Mouse (Mus musculus) midbrain, embryonic 14.5 days (tissue): ENCODE data around the gene Rcn3. TPM values are rescaled to one million over a fixed set of nuclear protein-coding genes. Genes with fewer than 3 reads are reported as not detected.

Source experiments
- ATAC-seq: fragments of 200-750 bp; cut with Nextera tagmentation; 2 replicates; pipeline ENCODE4 v1.8.0; 2017; ENCODE audit warnings: moderate number of reproducible peaks, moderate library complexity; ENCODE audit not compliant: low FRiP score, low TSS enrichment
- DNase-seq: peaks from one replicate; pipeline ENCODE4 v3.0.0-alpha.2; 2015
- H3K27ac ChIP-seq: fragments of 300-500 bp; sonication (generic); replicated peaks from 2 replicates; pipeline ENCODE4 v1.5.1; 2014; ENCODE audit warnings: mild to moderate bottlenecking, low read depth, low read length, moderate library complexity
- H3K27me3 ChIP-seq: fragments of 300-500 bp; sonication (generic); 2 replicates; pipeline ENCODE4 v1.6.1; 2014; ENCODE audit warnings: low read length, control low read depth, mixed read lengths; ENCODE audit not compliant: control insufficient read depth, insufficient read depth
- H3K36me3 ChIP-seq: fragments of 300-500 bp; sonication (generic); 2 replicates; pipeline ENCODE4 v1.6.1; 2014; ENCODE audit warnings: low read length, control low read depth; ENCODE audit not compliant: control insufficient read depth, insufficient read depth
- H3K4me1 ChIP-seq: fragments of 300-500 bp; sonication (generic); 2 replicates; pipeline ENCODE4 v1.6.1; 2014; ENCODE audit warnings: mild to moderate bottlenecking, antibody characterized with exemption, low read length, control low read depth; ENCODE audit not compliant: control insufficient read depth, insufficient read depth
- H3K4me2 ChIP-seq: fragments of 300-500 bp; sonication (generic); 2 replicates; pipeline ENCODE4 v1.6.1; 2014; ENCODE audit warnings: mild to moderate bottlenecking, low read length, moderate library complexity
- H3K4me3 ChIP-seq: fragments of 300-500 bp; sonication (generic); replicated peaks from 2 replicates; pipeline ENCODE4 v1.5.1; 2014; ENCODE audit warnings: low read depth, low read length
- H3K9ac ChIP-seq: fragments of 300-500 bp; sonication (generic); replicated peaks from 2 replicates; pipeline ENCODE4 v1.6.1; 2014; ENCODE audit warnings: mild to moderate bottlenecking, low read length, moderate library complexity
- H3K9me3 ChIP-seq: fragments of 300-500 bp; sonication (generic); 2 replicates; pipeline ENCODE4 v1.6.1; 2016; ENCODE audit warnings: low read length, control low read depth, mixed read lengths; ENCODE audit not compliant: control insufficient read depth
- WGBS: fragments of 180-500 bp; shearing (Covaris S2); extraction: QIAGEN DNeasy Blood & Tissue Kit; methylation state at CpG from one replicate; pipeline ENCODE4 v1.1.7; 2014; 5-methylcytosine and 5-hydroxymethylcytosine counted together
- polyA plus RNA-seq: library from polyadenylated mRNA; unstranded; fragments of >200 nt; fragmentation: Nextera tagmentation; extraction: Ambion mirVana; gene quantifications from 2 replicates; pipeline ENCODE4 v1.2.1, GENCODE M21; 2014

The Rcn3 gene
- polyA plus RNA-seq, 1 experiment from 2014 or later: 59.3 TPM

DNA sequence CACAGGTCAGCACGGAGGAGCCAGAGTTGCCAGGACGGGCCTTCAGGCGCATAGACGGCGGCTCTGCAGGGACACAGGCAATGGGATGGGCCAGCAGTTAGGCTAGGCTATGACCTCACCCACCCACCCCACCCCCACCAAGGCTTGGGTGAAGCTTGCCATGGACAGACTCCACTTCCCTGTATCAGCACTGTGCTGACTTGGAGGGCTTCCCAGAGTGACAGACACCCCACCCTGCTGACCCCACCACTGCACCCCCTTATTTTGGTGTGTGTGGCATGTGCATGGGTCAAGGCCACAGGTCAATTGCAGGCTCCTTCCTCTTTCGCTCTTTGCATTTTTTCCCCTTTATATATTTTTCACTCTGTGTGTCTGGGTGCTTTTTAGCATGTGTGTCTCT is 3.3 kb upstream of the Rcn3 start:
- Histone ChIP-seq H3K4me2 (no peak overlapping the region), H3K9ac (no peak overlapping the region), H3K27me3 (no peaks in the 10 kb centered on the region), H3K36me3 (no peaks in the 10 kb centered on the region), H3K4me1 (0 out of 2 replicates have a peak, but pooled peaks cover 3% of the 10 kb centered on the region), H3K9me3 (no peaks in the 10 kb centered on the region), H3K27ac (no peak overlapping the region), H3K4me3 (no peak overlapping the region)
- DNase-seq (no peak), ATAC-seq (no peak)
- WGBS: 84% methylated on average over 6 of the region's 6 CpGs

DNA sequence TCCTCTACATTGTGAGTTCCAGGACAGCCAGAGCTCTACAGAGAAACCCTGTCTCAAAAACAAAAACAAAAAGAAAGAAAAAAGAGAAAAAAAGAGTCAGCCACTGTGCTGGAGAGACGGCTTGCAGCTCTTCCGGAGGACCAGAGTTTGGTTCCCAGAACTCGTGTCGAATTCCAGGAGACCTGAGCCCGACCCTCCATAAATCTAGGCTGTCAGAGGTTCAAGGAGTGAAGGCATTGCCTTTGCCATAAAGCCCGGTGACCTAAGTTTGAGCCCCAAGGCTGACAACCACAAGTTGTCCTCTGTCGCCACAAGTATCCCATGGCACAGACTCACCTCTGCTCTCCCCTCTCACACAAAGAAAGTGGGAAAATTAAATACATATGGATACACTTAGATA is 2.1 kb upstream of the Rcn3 start:
- H3K27me3 ChIP-seq: no peaks in the 10 kb centered on the region
- WGBS: 81% methylated on average over 7 of the region's 7 CpGs
- no peaks in the 10 kb centered on the region for H3K9me3 ChIP-seq
- H3K4me1 ChIP-seq: 0 out of 2 replicates have a peak, but pooled peaks cover 3% of the 10 kb centered on the region
- no peaks in the 10 kb centered on the region for H3K36me3 ChIP-seq
- no peak overlapping the region for H3K27ac ChIP-seq
- H3K4me2 ChIP-seq: no peak overlapping the region
- H3K9ac ChIP-seq: no peak overlapping the region
- ATAC-seq (no peak), DNase-seq (no peak)
- no peak overlapping the region for H3K4me3 ChIP-seq

DNA sequence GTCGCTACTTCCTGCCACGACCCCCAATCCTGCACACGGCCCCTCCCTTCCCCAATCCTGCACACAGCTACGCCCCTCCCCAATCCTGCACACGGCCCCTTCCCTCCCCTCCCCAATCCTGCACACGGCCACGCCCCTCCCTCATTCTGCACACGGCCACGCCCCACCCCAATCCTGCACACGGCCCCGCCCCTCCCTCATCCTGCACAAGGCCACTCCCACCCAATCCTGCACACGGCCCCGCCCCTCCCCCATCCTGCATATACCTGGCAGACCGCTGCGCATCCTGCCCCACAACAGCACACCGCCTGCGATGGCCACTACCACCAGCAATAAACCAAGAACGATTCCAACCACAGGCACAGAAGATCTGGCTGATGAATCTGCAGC is 1.5 kb upstream of the Rcn3 start:
- Histone ChIP-seq H3K9me3 (no peaks in the 10 kb centered on the region), H3K4me1 (0 out of 2 replicates have a peak, but pooled peaks cover 3% of the 10 kb centered on the region), H3K27me3 (no peaks in the 10 kb centered on the region), H3K4me2 (no peak overlapping the region), H3K9ac (no peak overlapping the region), H3K4me3 (no peak overlapping the region), H3K36me3 (no peaks in the 10 kb centered on the region), H3K27ac (no peak overlapping the region)
- WGBS: 35% methylated on average over 18 of the region's 18 CpGs
- DNase-seq: no peak
- ATAC-seq: no peak

GRCm38 (mm10) chr7:45092828-45093515 is 951 bp upstream of the Rcn3 start:
- H3K9ac ChIP-seq: no peak overlapping the region
- ATAC-seq: no peak
- H3K9me3 ChIP-seq: no peaks in the 10 kb centered on the region
- H3K27ac ChIP-seq: no peak overlapping the region
- WGBS: 70% methylated on average over 12 of the region's 12 CpGs
- no peaks in the 10 kb centered on the region for H3K27me3 ChIP-seq
- H3K36me3 ChIP-seq: no peaks in the 10 kb centered on the region
- H3K4me3 ChIP-seq: no peak overlapping the region
- no peak for DNase-seq
- H3K4me2 ChIP-seq: no peak overlapping the region
- 0 out of 2 replicates have a peak, but pooled peaks cover 3% of the 10 kb centered on the region for H3K4me1 ChIP-seq

DNA sequence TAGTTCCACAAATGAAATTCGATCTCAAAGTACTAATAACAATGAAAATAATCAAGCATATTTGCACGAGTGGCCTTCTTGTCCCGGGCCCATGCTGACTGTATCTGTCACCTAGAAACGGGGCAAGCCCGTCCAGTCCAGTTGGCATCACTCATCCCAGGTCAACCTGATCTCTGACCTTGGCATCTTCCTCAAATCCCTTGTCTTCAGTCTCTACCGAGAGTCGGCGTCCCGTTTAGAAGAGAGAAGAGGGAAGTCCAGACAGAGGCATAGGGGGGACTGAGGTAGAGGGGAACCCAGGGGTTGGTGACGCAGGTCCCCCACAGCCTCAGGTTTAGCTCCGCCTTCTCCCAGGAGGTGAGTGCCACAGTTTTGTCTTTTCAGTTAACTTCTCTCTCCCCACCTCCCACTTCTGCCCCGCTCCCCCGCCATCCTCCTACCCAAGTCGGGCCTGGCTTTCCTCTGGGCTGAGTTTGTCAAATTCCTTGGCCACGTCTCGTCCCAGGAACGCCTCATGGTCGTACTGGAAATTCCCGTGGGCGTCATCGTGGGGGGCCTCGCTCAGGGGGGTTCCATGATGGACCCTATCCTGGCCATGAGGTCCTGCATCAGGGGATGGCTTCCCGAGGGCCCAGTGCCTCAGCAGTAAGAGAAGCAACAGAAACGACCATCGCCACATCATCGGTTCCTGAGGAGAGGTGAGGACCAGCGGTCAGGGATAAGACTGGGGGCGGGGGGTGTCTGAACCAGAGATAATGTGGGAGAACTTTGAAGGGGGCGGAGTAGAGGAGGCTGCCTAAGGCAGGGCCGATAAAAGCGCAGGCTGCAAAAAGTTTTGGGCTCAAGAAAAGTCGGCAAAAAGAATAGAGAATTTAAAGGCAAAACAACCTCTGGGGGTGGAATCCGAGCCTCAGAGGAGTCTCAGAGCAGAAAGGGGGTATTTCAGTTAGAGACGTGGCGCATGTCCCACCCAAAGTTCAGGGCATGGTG is 725 bp downstream of the Rcn3 start:
- peak; percentile 19 for DNase-seq
- H3K9ac ChIP-seq: peak overlapping the region; percentile 45
- H3K27me3 ChIP-seq: no peaks in the 10 kb centered on the region
- H3K9me3 ChIP-seq: no peaks in the 10 kb centered on the region
- H3K36me3 ChIP-seq: peaks cover 4% of the 10 kb centered on the region
- 17% methylated on average over 35 of the region's 35 CpGs for WGBS
- H3K4me3 ChIP-seq: peak overlapping the region; percentile 39
- peak overlapping the region; percentile 64 for H3K4me2 ChIP-seq
- H3K27ac ChIP-seq: no peak overlapping the region
- 0 out of 2 replicates have a peak, but pooled peaks have one; percentile 14 for ATAC-seq
- H3K4me1 ChIP-seq: 0 out of 2 replicates have a peak, but pooled peaks cover 3% of the 10 kb centered on the region

- Histone ChIP-seq H3K4me3 (no peak overlapping the region), H3K4me2 (no peak overlapping the region)
Measured at GRCm38 (mm10) chr7:45090251-45090977, 1.6 kb downstream of the Rcn3 start.

GRCm38 (mm10) chr7:45088597-45088996 is 3.4 kb downstream of the Rcn3 start:
- DNase-seq (no peak), ATAC-seq (no peak)
- H3K4me2 ChIP-seq: no peak overlapping the region
- no peak overlapping the region for H3K9ac ChIP-seq
- no peaks in the 10 kb centered on the region for H3K9me3 ChIP-seq
- H3K4me1 ChIP-seq: 0 out of 2 replicates have a peak, but pooled peaks cover 3% of the 10 kb centered on the region
- H3K27me3 ChIP-seq: no peaks in the 10 kb centered on the region
- no peak overlapping the region for H3K27ac ChIP-seq
- peaks cover 7% of the 10 kb centered on the region for H3K36me3 ChIP-seq
- WGBS: 94% methylated on average over 17 of the region's 17 CpGs
- no peak overlapping the region for H3K4me3 ChIP-seq

More at GRCm38 (mm10) chr7:45090251-45090977, 1.6 kb downstream of the Rcn3 start:
- no peak overlapping the region; the same call in 1 of the 2 replicates for H3K9ac ChIP-seq
- H3K27ac ChIP-seq: no peak overlapping the region
- ATAC-seq (no peak), DNase-seq (no peak)
- H3K36me3 ChIP-seq: peaks cover 7% of the 10 kb centered on the region
- 0 out of 2 replicates have a peak, but pooled peaks cover 3% of the 10 kb centered on the region for H3K4me1 ChIP-seq
- H3K9me3 ChIP-seq: no peaks in the 10 kb centered on the region
- WGBS: 83% methylated on average over 13 of the region's 13 CpGs
- H3K27me3 ChIP-seq: no peaks in the 10 kb centered on the region

GRCm38 (mm10) chr7:45086084-45086483 is 5.9 kb downstream of the Rcn3 start:
- no peak for ATAC-seq
- H3K27ac ChIP-seq: no peak overlapping the region
- WGBS: 81% methylated on average over 4 of the region's 4 CpGs

More at GRCm38 (mm10) chr7:45086084-45086483, 5.9 kb downstream of the Rcn3 start:
- no peak for DNase-seq
- H3K4me2 ChIP-seq: no peak overlapping the region
- H3K4me1 ChIP-seq: no peaks in the 10 kb centered on the region
- H3K9me3 ChIP-seq: no peaks in the 10 kb centered on the region
- H3K9ac ChIP-seq: no peak overlapping the region
- no peaks in the 10 kb centered on the region for H3K27me3 ChIP-seq
- no peak overlapping the region for H3K4me3 ChIP-seq
- peaks cover 7% of the 10 kb centered on the region for H3K36me3 ChIP-seq
